Mouse (Mus musculus): ENCODE data around the gene Armc6. TPM values are rescaled to one million over a fixed set of nuclear protein-coding genes. Genes with fewer than 3 reads are reported as not detected.

The Armc6 gene
- total RNA-seq, 2 experiments from 2014 or later, result 26.4 TPM; not detected in 1

Other genes with a start within 250 kb of the Armc6 start
- 42.8 and 46.9 TPM in 2 replicates for gene Gatad2a, start 238.1 kb downstream of the Armc6 start, total RNA-seq (2015; ENCODE audit: low replicate concordance)
- 47.5 and 48.0 TPM in 2 replicates for gene Gatad2a, start 238.1 kb downstream of the Armc6 start, total RNA-seq (2017; ENCODE audit: low replicate concordance)
- 27.2 and 35.3 TPM in 2 replicates for gene Mau2, start 191.7 kb downstream of the Armc6 start, total RNA-seq (2015; ENCODE audit: low replicate concordance)
- gene Mau2, start 191.7 kb downstream of the Armc6 start, total RNA-seq (2017; ENCODE audit: low replicate concordance), result 39.1 and 39.2 TPM in 2 replicates
- gene Sugp1, start 191.7 kb downstream of the Armc6 start, total RNA-seq (2015; ENCODE audit: low replicate concordance), result 15.9 and 20.1 TPM in 2 replicates
- 21.0 and 24.9 TPM in 2 replicates for gene Sugp1, start 191.7 kb downstream of the Armc6 start, total RNA-seq (2017; ENCODE audit: low replicate concordance)
- gene Tm6sf2, start 161.5 kb downstream of the Armc6 start, total RNA-seq (2015; ENCODE audit: low replicate concordance), result 1.3 TPM in 1 of 2 replicates, not detected in the other
- gene Tm6sf2, start 161.5 kb downstream of the Armc6 start, total RNA-seq (2017; ENCODE audit: low replicate concordance), result not detected in 2 replicates
- gene Hapln4, start 151.0 kb downstream of the Armc6 start, total RNA-seq (2015; ENCODE audit: low replicate concordance), result not detected in 2 replicates
- not detected in 2 replicates for gene Hapln4, start 151.0 kb downstream of the Armc6 start, total RNA-seq (2017; ENCODE audit: low replicate concordance)
- gene Ncan, start 113.6 kb downstream of the Armc6 start, total RNA-seq (2015; ENCODE audit: low replicate concordance), result not detected in 2 replicates
- not detected in 2 replicates for gene Ncan, start 113.6 kb downstream of the Armc6 start, total RNA-seq (2017; ENCODE audit: low replicate concordance)
- gene Nr2c2ap, start 103.1 kb downstream of the Armc6 start, total RNA-seq (2015; ENCODE audit: low replicate concordance), result 8.3 TPM in 1 of 2 replicates, not detected in the other
- 2.3 TPM in 1 of 2 replicates, not detected in the other for gene Nr2c2ap, start 103.1 kb downstream of the Armc6 start, total RNA-seq (2017; ENCODE audit: low replicate concordance)
- gene Rfxank, start 95.3 kb downstream of the Armc6 start, total RNA-seq (2015; ENCODE audit: low replicate concordance), result 5.8 and 16.3 TPM in 2 replicates
- 2.3 and 4.9 TPM in 2 replicates for gene Rfxank, start 95.3 kb downstream of the Armc6 start, total RNA-seq (2017; ENCODE audit: low replicate concordance)
- gene Borcs8, start 95.0 kb downstream of the Armc6 start, total RNA-seq (2015; ENCODE audit: low replicate concordance), result 18.7 and 20.5 TPM in 2 replicates
- gene Borcs8, start 95.0 kb downstream of the Armc6 start, total RNA-seq (2017; ENCODE audit: low replicate concordance), result 17.3 and 24.7 TPM in 2 replicates
- gene Mef2b, start 94.8 kb downstream of the Armc6 start, total RNA-seq (2015; ENCODE audit: low replicate concordance), result not detected in 2 replicates
- gene Mef2b, start 94.8 kb downstream of the Armc6 start, total RNA-seq (2017; ENCODE audit: low replicate concordance), result not detected in 2 replicates
- 2.9 and 14.1 TPM in 2 replicates for gene Tmem161a, start 62.1 kb downstream of the Armc6 start, total RNA-seq (2015; ENCODE audit: low replicate concordance)
- gene Tmem161a, start 62.1 kb downstream of the Armc6 start, total RNA-seq (2017; ENCODE audit: low replicate concordance), result 4.9 and 6.5 TPM in 2 replicates
- 30.6 and 35.3 TPM in 2 replicates for gene Slc25a42, start 22.2 kb downstream of the Armc6 start, total RNA-seq (2015; ENCODE audit: low replicate concordance)
- gene Slc25a42, start 22.2 kb downstream of the Armc6 start, total RNA-seq (2017; ENCODE audit: low replicate concordance), result 16.2 and 24.4 TPM in 2 replicates
- 36.8 and 49.0 TPM in 2 replicates for gene Sugp2, start 240 bp downstream of the Armc6 start, total RNA-seq (2015; ENCODE audit: low replicate concordance)
- 51.5 and 60.7 TPM in 2 replicates for gene Sugp2, start 240 bp downstream of the Armc6 start, total RNA-seq (2017; ENCODE audit: low replicate concordance)
- 1.3 TPM in 1 of 2 replicates, not detected in the other for gene Homer3, start 48.4 kb upstream of the Armc6 start, total RNA-seq (2015; ENCODE audit: low replicate concordance)
- not detected in 2 replicates for gene Homer3, start 48.4 kb upstream of the Armc6 start, total RNA-seq (2017; ENCODE audit: low replicate concordance)
- gene Ddx49, start 68.0 kb upstream of the Armc6 start, total RNA-seq (2015; ENCODE audit: low replicate concordance), result 2.5 and 9.2 TPM in 2 replicates
- 12.5 and 30.4 TPM in 2 replicates for gene Ddx49, start 68.0 kb upstream of the Armc6 start, total RNA-seq (2017; ENCODE audit: low replicate concordance)
- 78.6 and 122 TPM in 2 replicates for gene Cope, start 68.1 kb upstream of the Armc6 start, total RNA-seq (2015; ENCODE audit: low replicate concordance)
- 16.7 and 51.7 TPM in 2 replicates for gene Cope, start 68.1 kb upstream of the Armc6 start, total RNA-seq (2017; ENCODE audit: low replicate concordance)
- gene Cers1, start 81.3 kb upstream of the Armc6 start, total RNA-seq (2015; ENCODE audit: low replicate concordance), result not detected in 2 replicates
- not detected in 2 replicates for gene Cers1, start 81.3 kb upstream of the Armc6 start, total RNA-seq (2017; ENCODE audit: low replicate concordance)
- not detected in 2 replicates for gene Gdf1, start 95.4 kb upstream of the Armc6 start, total RNA-seq (2015; ENCODE audit: low replicate concordance)
- gene Gdf1, start 95.4 kb upstream of the Armc6 start, total RNA-seq (2017; ENCODE audit: low replicate concordance), result not detected in 2 replicates
- 18.4 and 20.2 TPM in 2 replicates for gene Upf1, start 118.8 kb upstream of the Armc6 start, total RNA-seq (2015; ENCODE audit: low replicate concordance)
- gene Upf1, start 118.8 kb upstream of the Armc6 start, total RNA-seq (2017; ENCODE audit: low replicate concordance), result 32.5 and 43.9 TPM in 2 replicates
- gene Comp, start 139.1 kb upstream of the Armc6 start, total RNA-seq (2015; ENCODE audit: low replicate concordance), result not detected in 2 replicates
- 0.39 TPM in 1 of 2 replicates, not detected in the other for gene Comp, start 139.1 kb upstream of the Armc6 start, total RNA-seq (2017; ENCODE audit: low replicate concordance)
- 3.8 and 8.6 TPM in 2 replicates for gene Crtc1, start 205.1 kb upstream of the Armc6 start, total RNA-seq (2015; ENCODE audit: low replicate concordance)
- 0.64 and 2.3 TPM in 2 replicates for gene Crtc1, start 205.1 kb upstream of the Armc6 start, total RNA-seq (2017; ENCODE audit: low replicate concordance)
- 5.0 and 10.1 TPM in 2 replicates for gene Klhl26, start 242.5 kb upstream of the Armc6 start, total RNA-seq (2015; ENCODE audit: low replicate concordance)
- gene Klhl26, start 242.5 kb upstream of the Armc6 start, total RNA-seq (2017; ENCODE audit: low replicate concordance), result 4.0 and 5.1 TPM in 2 replicates